Mouse (Mus musculus): ENCODE results near the gene Ap3b2. TPM values are rescaled to one million over a fixed set of nuclear protein-coding genes. Genes with fewer than 3 reads are reported as not detected.

The Ap3b2 gene
- polyA plus RNA-seq, 1 experiment from 2014 or later = 2.1 TPM

GRCm38 (mm10) chr7:81536478-81536877, 42.8 kb upstream of the Ap3b2 start:
- DNase-seq (ENCODE audit: low spot score) (no peak), ATAC-seq (ENCODE audit: low FRiP score, low TSS enrichment) (no peak)
- no peak overlapping the region for H3K27ac ChIP-seq (replicated peaks)
- H3K4me3 ChIP-seq (ENCODE audit: low read depth, low read length) = no peak overlapping the region
- peaks cover 3% of the 10 kb centered on the region for H3K36me3 ChIP-seq (ENCODE audit: control insufficient read depth, insufficient read depth, low read length)
- H3K9ac ChIP-seq (ENCODE audit: low read length) = no peak overlapping the region
- H3K9me3 ChIP-seq (ENCODE audit: control insufficient read depth, low read length) = no peaks in the 10 kb centered on the region
- no peak for TF ChIP-seq CTCF (IDR thresholded peaks at IDR 0.05; ENCODE audit: low read depth)
- no peak for TF ChIP-seq EP300 (optimal IDR thresholded peaks at IDR 0.05)
- H3K4me2 ChIP-seq (replicated peaks; ENCODE audit: low read depth) = no peak overlapping the region
- H3K27me3 ChIP-seq (ENCODE audit: control insufficient read depth, insufficient read depth, low read length) = no peaks in the 10 kb centered on the region
- H3K4me1 ChIP-seq (replicated peaks; ENCODE audit: control insufficient read depth, insufficient read depth) = no peaks in the 10 kb centered on the region
- 76% methylated on average over 4 of the region's 4 CpGs for WGBS

GRCm38 (mm10) chr7:81531462-81531861, 37.7 kb upstream of the Ap3b2 start:
- Histone ChIP-seq H3K27me3 (ENCODE audit: control insufficient read depth, insufficient read depth, low read length) (no peaks in the 10 kb centered on the region), H3K4me1 (replicated peaks; ENCODE audit: control insufficient read depth, insufficient read depth) (no peaks in the 10 kb centered on the region), H3K4me2 (replicated peaks; ENCODE audit: low read depth) (no peak overlapping the region), H3K9ac (ENCODE audit: low read length) (no peak overlapping the region), H3K4me3 (ENCODE audit: low read depth, low read length) (no peak overlapping the region), H3K27ac (replicated peaks) (no peak overlapping the region), H3K9me3 (ENCODE audit: control insufficient read depth, low read length) (no peaks in the 10 kb centered on the region), H3K36me3 (ENCODE audit: control insufficient read depth, insufficient read depth, low read length) (peaks cover 9% of the 10 kb centered on the region)
- ATAC-seq (ENCODE audit: low FRiP score, low TSS enrichment) (no peak), DNase-seq (ENCODE audit: low spot score) (no peak)
- 71% methylated on average over 1 of the region's 1 CpGs for WGBS
- TF ChIP-seq EP300 (optimal IDR thresholded peaks at IDR 0.05) = no peak
- no peak for TF ChIP-seq CTCF (IDR thresholded peaks at IDR 0.05; ENCODE audit: low read depth)

GRCm38 (mm10) chr7:81528918-81529317, 35.2 kb upstream of the Ap3b2 start:
- H3K4me2 ChIP-seq (replicated peaks; ENCODE audit: low read depth) = no peak overlapping the region
- no peaks in the 10 kb centered on the region for H3K27me3 ChIP-seq (ENCODE audit: control insufficient read depth, insufficient read depth, low read length)
- TF ChIP-seq EP300 (optimal IDR thresholded peaks at IDR 0.05) = no peak
- TF ChIP-seq CTCF (IDR thresholded peaks at IDR 0.05; ENCODE audit: low read depth) = no peak
- H3K9ac ChIP-seq (ENCODE audit: low read length) = no peak overlapping the region
- ATAC-seq (ENCODE audit: low FRiP score, low TSS enrichment) (no peak), DNase-seq (ENCODE audit: low spot score) (no peak)
- no peaks in the 10 kb centered on the region for H3K9me3 ChIP-seq (ENCODE audit: control insufficient read depth, low read length)
- H3K4me3 ChIP-seq (ENCODE audit: low read depth, low read length) = no peak overlapping the region
- H3K4me1 ChIP-seq (replicated peaks; ENCODE audit: control insufficient read depth, insufficient read depth) = 0 out of 2 replicates have a peak, but pooled peaks cover 2% of the 10 kb centered on the region
- no peak overlapping the region for H3K27ac ChIP-seq (replicated peaks)
- peaks cover 6% of the 10 kb centered on the region for H3K36me3 ChIP-seq (ENCODE audit: control insufficient read depth, insufficient read depth, low read length)
- 86% methylated on average over 8 of the region's 8 CpGs for WGBS

- Histone ChIP-seq H3K36me3 (ENCODE audit: control insufficient read depth, insufficient read depth, low read length) (no peaks in the 10 kb centered on the region), H3K27ac (replicated peaks) (peak overlapping the region; percentile 88), H3K4me1 (replicated peaks; ENCODE audit: control insufficient read depth, insufficient read depth) (0 out of 2 replicates have a peak, but pooled peaks cover 2% of the 10 kb centered on the region), H3K4me2 (replicated peaks; ENCODE audit: low read depth) (peak overlapping the region; percentile 60), H3K4me3 (ENCODE audit: low read depth, low read length) (peak overlapping the region; percentile 73), H3K9me3 (ENCODE audit: control insufficient read depth, low read length) (no peaks in the 10 kb centered on the region), H3K27me3 (ENCODE audit: control insufficient read depth, insufficient read depth, low read length) (no peaks in the 10 kb centered on the region), H3K9ac (ENCODE audit: low read length) (peak overlapping the region; percentile 63)
- TF ChIP-seq CTCF (IDR thresholded peaks at IDR 0.05; ENCODE audit: low read depth) (no peak), EP300 (optimal IDR thresholded peaks at IDR 0.05) (no peak)
- WGBS = 5% methylated on average over 13 of the region's 13 CpGs
- peak; percentile 10; the same call in 1 of the 2 replicates for ATAC-seq (ENCODE audit: low FRiP score, low TSS enrichment)
- no peak for DNase-seq (ENCODE audit: low spot score)
Observed at GRCm38 (mm10) chr7:81523663-81524017, 29.9 kb upstream of the Ap3b2 start.

GRCm38 (mm10) chr7:81523008-81523662, 29.4 kb upstream of the Ap3b2 start:
- Histone ChIP-seq H3K4me2 (replicated peaks; ENCODE audit: low read depth) (peak overlapping the region; percentile 60), H3K9ac (ENCODE audit: low read length) (peak overlapping the region; percentile 63), H3K36me3 (ENCODE audit: control insufficient read depth, insufficient read depth, low read length) (no peaks in the 10 kb centered on the region), H3K27me3 (ENCODE audit: control insufficient read depth, insufficient read depth, low read length) (no peaks in the 10 kb centered on the region), H3K9me3 (ENCODE audit: control insufficient read depth, low read length) (no peaks in the 10 kb centered on the region), H3K4me1 (replicated peaks; ENCODE audit: control insufficient read depth, insufficient read depth) (0 out of 2 replicates have a peak, but pooled peaks cover 2% of the 10 kb centered on the region), H3K27ac (replicated peaks) (peak overlapping the region; percentile 88), H3K4me3 (ENCODE audit: low read depth, low read length) (peak overlapping the region; percentile 73)
- ATAC-seq (ENCODE audit: low FRiP score, low TSS enrichment) (peak; percentile 97), DNase-seq (ENCODE audit: low spot score) (peak; percentile 96)
- under 1% methylated on average over 31 of the region's 31 CpGs for WGBS
- peak; percentile 64 for TF ChIP-seq CTCF (IDR thresholded peaks at IDR 0.05; ENCODE audit: low read depth)
- no peak for TF ChIP-seq EP300 (optimal IDR thresholded peaks at IDR 0.05)

Data from stomach, postnatal 0 days (tissue).